Mouse (Mus musculus) stomach, postnatal 0 days (tissue): ENCODE data around the gene Txk. TPM values are rescaled to one million over a fixed set of nuclear protein-coding genes. Genes with fewer than 3 reads are reported as not detected.

Experiments used
- ATAC-seq: fragments of 200-750 bp; cut with Nextera tagmentation; 2 replicates; pipeline ENCODE4 v1.8.0; 2017; ENCODE audit not compliant: low FRiP score, low TSS enrichment
- DNase-seq: peaks from one replicate; pipeline ENCODE4 v3.0.0-alpha.2; 2016; ENCODE audit warnings: low spot score
- H3K27ac ChIP-seq: fragments of 300-500 bp; sonication (generic); replicated peaks from 2 replicates; pipeline ENCODE4 v1.5.1; 2014; ENCODE audit warnings: mild to moderate bottlenecking, control low read depth
- H3K27me3 ChIP-seq: fragments of 300-500 bp; sonication (generic); 2 replicates; pipeline ENCODE4 v1.6.1; 2014; ENCODE audit warnings: low read length; ENCODE audit not compliant: control insufficient read depth, insufficient read depth
- H3K36me3 ChIP-seq: fragments of 300-500 bp; sonication (generic); 2 replicates; pipeline ENCODE4 v1.6.1; 2014; ENCODE audit warnings: low read length, mixed read lengths; ENCODE audit not compliant: control insufficient read depth, insufficient read depth
- H3K4me1 ChIP-seq: fragments of 300-500 bp; sonication (generic); replicated peaks from 2 replicates; pipeline ENCODE4 v1.6.1; 2014; ENCODE audit warnings: antibody characterized with exemption; ENCODE audit not compliant: control insufficient read depth, insufficient read depth
- H3K4me2 ChIP-seq: fragments of 300-500 bp; sonication (generic); replicated peaks from 2 replicates; pipeline ENCODE4 v1.6.1; 2014; ENCODE audit warnings: low read depth, mild to moderate bottlenecking, control low read depth, moderate library complexity
- H3K4me3 ChIP-seq: fragments of 300-500 bp; sonication (generic); 2 replicates; pipeline ENCODE4 v1.5.1; 2014; ENCODE audit warnings: low read depth, low read length, control low read depth
- H3K9ac ChIP-seq: fragments of 300-500 bp; sonication (generic); 2 replicates; pipeline ENCODE4 v1.6.1; 2014; ENCODE audit warnings: mild to moderate bottlenecking, low read length, control low read depth, mixed read lengths
- H3K9me3 ChIP-seq: fragments of 300-500 bp; sonication (generic); 2 replicates; pipeline ENCODE4 v1.6.1; 2016; ENCODE audit warnings: low read length; ENCODE audit not compliant: control insufficient read depth
- CTCF ChIP-seq: IDR thresholded peaks from 2 replicates; pipeline ENCODE4 v1.5.1; 2016; ENCODE audit warnings: antibody characterized with exemption, low read depth, mild to moderate bottlenecking, moderate library complexity
- EP300 ChIP-seq: optimal IDR thresholded peaks from 2 replicates; pipeline ENCODE3; 2016; ENCODE audit warnings: antibody characterized with exemption
- WGBS: fragments of 180-500 bp; shearing (Covaris S2); extraction: QIAGEN DNeasy Blood & Tissue Kit; methylation state at CpG from one replicate; pipeline ENCODE4 v1.1.7; 2014; 5-methylcytosine and 5-hydroxymethylcytosine counted together
- polyA plus RNA-seq: library from polyadenylated mRNA; unstranded; fragments of >200 nt; fragmentation: Nextera tagmentation; extraction: Ambion mirVana; gene quantifications from 2 replicates; pipeline ENCODE4 v1.2.1, GENCODE M21; 2015

The Txk gene
- polyA plus RNA-seq, 1 experiment from 2014 or later = 0.16 TPM

GRCm38 (mm10) chr5:72653068-72653674, 99.4 kb downstream of the Txk start:
- WGBS = 36% methylated on average over 10 of the region's 10 CpGs
- H3K9ac ChIP-seq = no peak overlapping the region
- no peaks in the 10 kb centered on the region for H3K27me3 ChIP-seq
- H3K36me3 ChIP-seq = no peaks in the 10 kb centered on the region
- no peak overlapping the region for H3K4me3 ChIP-seq
- no peak for TF ChIP-seq EP300
- no peak for TF ChIP-seq CTCF
- H3K4me2 ChIP-seq = no peak overlapping the region
- no peaks in the 10 kb centered on the region for H3K9me3 ChIP-seq
- H3K4me1 ChIP-seq = peaks cover 3% of the 10 kb centered on the region; the same call in 1 of the 2 replicates
- ATAC-seq (peak; percentile 27; the same call in 1 of the 2 replicates), DNase-seq (no peak)
- H3K27ac ChIP-seq = 0 out of 2 replicates have a peak overlapping the region, but pooled peaks have one; percentile 30

- TF ChIP-seq CTCF = no peak
- no peak for TF ChIP-seq EP300
- no peak overlapping the region for H3K9ac ChIP-seq
- 69% methylated on average over 9 of the region's 9 CpGs for WGBS
- H3K4me2 ChIP-seq = 0 out of 2 replicates have a peak overlapping the region, but pooled peaks have one; percentile 5
- DNase-seq (peak; percentile 65), ATAC-seq (peak; percentile 79)
- peak overlapping the region; percentile 86 for H3K27ac ChIP-seq
- no peaks in the 10 kb centered on the region for H3K9me3 ChIP-seq
- H3K4me3 ChIP-seq = 0 out of 2 replicates have a peak overlapping the region, but pooled peaks have one; percentile 49
- no peaks in the 10 kb centered on the region for H3K36me3 ChIP-seq
- H3K4me1 ChIP-seq = peaks cover 3% of the 10 kb centered on the region; the same call in 1 of the 2 replicates
- H3K27me3 ChIP-seq = no peaks in the 10 kb centered on the region
Observed at GRCm38 (mm10) chr5:72648987-72649735, 103.4 kb downstream of the Txk start.

GRCm38 (mm10) chr5:72647958-72648595, 104.5 kb downstream of the Txk start:
- Histone ChIP-seq H3K4me2 (peak overlapping the region; percentile 80), H3K9me3 (no peaks in the 10 kb centered on the region), H3K9ac (peak overlapping the region; percentile 60), H3K27me3 (no peaks in the 10 kb centered on the region), H3K36me3 (no peaks in the 10 kb centered on the region), H3K27ac (peak overlapping the region; percentile 86), H3K4me1 (no peaks in the 10 kb centered on the region; the same call in 1 of the 2 replicates), H3K4me3 (peak overlapping the region; percentile 49)
- WGBS = 6% methylated on average over 18 of the region's 18 CpGs
- TF ChIP-seq EP300 = no peak
- no peak for TF ChIP-seq CTCF
- DNase-seq (peak; percentile 65), ATAC-seq (peak; percentile 77)

GRCm38 (mm10) chr5:72647418-72647907, 105.1 kb downstream of the Txk start, which contains the start of gene Nipal1:
Gene Nipal1, plus strand, starts transcription at chr5:72647795.
- ATAC-seq (peak; percentile 89), DNase-seq (peak; percentile 92)
- no peaks in the 10 kb centered on the region for H3K36me3 ChIP-seq
- TF ChIP-seq EP300 (no peak), CTCF (peak; percentile 44)
- WGBS = under 1% methylated on average over 25 of the region's 25 CpGs
- H3K4me3 ChIP-seq = peak within 1 kb of the TSS; percentile 49
- H3K9ac ChIP-seq = peak within 1 kb of the TSS; percentile 60
- no peaks in the 10 kb centered on the region for H3K9me3 ChIP-seq
- H3K27ac ChIP-seq = peak within 1 kb of the TSS; percentile 86
- peak within 1 kb of the TSS; percentile 80 for H3K4me2 ChIP-seq
- H3K4me1 ChIP-seq = no peaks in the 10 kb centered on the region
- no peaks in the 10 kb centered on the region for H3K27me3 ChIP-seq

GRCm38 (mm10) chr5:72646996-72647395, 105.6 kb downstream of the Txk start:
- no peaks in the 10 kb centered on the region for H3K4me1 ChIP-seq
- DNase-seq = no peak
- WGBS = 23% methylated on average over 10 of the region's 10 CpGs
- peak overlapping the region; percentile 80 for H3K4me2 ChIP-seq
- no peaks in the 10 kb centered on the region for H3K9me3 ChIP-seq
- no peaks in the 10 kb centered on the region for H3K27me3 ChIP-seq
- H3K9ac ChIP-seq = no peak overlapping the region
- H3K4me3 ChIP-seq = peak overlapping the region; percentile 49
- no peaks in the 10 kb centered on the region for H3K36me3 ChIP-seq
- TF ChIP-seq EP300 = no peak
- no peak for TF ChIP-seq CTCF
- peak overlapping the region; percentile 67; the same call in 1 of the 2 replicates for H3K27ac ChIP-seq
- ATAC-seq = peak; percentile 1; the same call in 1 of the 2 replicates
